10 mouse cellular contexts compared by ENCODE assay signal in genomic region chr6:90329953-90330352, GRCm38 (mm10). TPM values are rescaled to one million over a fixed set of nuclear protein-coding genes. Genes with fewer than 3 reads are reported as not detected.
DNase-seq lines count a peak whose midpoint lies in the region; ATAC-seq and TF ChIP-seq lines count a peak whose summit lies in the region.
"Had no signal": no experiment of that assay in that cellular context is flagged by ENCODE, and none has a peak within 500 bp of the region (broad histone marks: within the 10 kb centered on the region; RNA-seq: fewer than 3 reads in every experiment).

No protein-coding gene starts in this region.

- WGBS in liver, postnatal 0 days (ENCODE audit: insufficient replicate concordance), result 35% methylated on average over 1 of the region's 1 CpGs
- WGBS in midbrain, postnatal 0 days, result 31% methylated on average over 1 of the region's 1 CpGs
- WGBS in liver, embryonic 12.5 days (ENCODE audit: insufficient replicate concordance), result 48% methylated on average over 1 of the region's 1 CpGs

- no peak for ATAC-seq in liver, postnatal 0 days
- no peak for ATAC-seq in midbrain, postnatal 0 days (ENCODE audit: low FRiP score)
- no peak for ATAC-seq in liver, embryonic 12.5 days
- no peak for ATAC-seq in erythroblast, adult 5-6 weeks (replicated peaks; ENCODE audit: low FRiP score, poor library complexity, severe bottlenecking)

- H3K27ac ChIP-seq in liver, postnatal 0 days (ENCODE audit: low read depth), result no peak overlapping the region
- no peak overlapping the region for H3K27ac ChIP-seq in midbrain, postnatal 0 days (ENCODE audit: low read depth, low read length)
- no peak overlapping the region for H3K27ac ChIP-seq in liver, embryonic 12.5 days
- H3K27ac ChIP-seq: liver, embryonic 15.5 days had no signal

- no peak for TF ChIP-seq EP300 in liver, postnatal 0 days (IDR thresholded peaks at IDR 0.05; ENCODE audit: low read depth)

- no peaks in the 10 kb centered on the region for H3K9me3 ChIP-seq in liver, postnatal 0 days (ENCODE audit: low read length)
- H3K9me3 ChIP-seq in midbrain, postnatal 0 days (ENCODE audit: low read length), result no peaks in the 10 kb centered on the region
- H3K9me3 ChIP-seq in liver, embryonic 12.5 days (replicated peaks), result no peaks in the 10 kb centered on the region
- H3K9me3 ChIP-seq: liver, embryonic 15.5 days had no signal

- DNase-seq in liver, postnatal 0 days, result peak; percentile 20
- DNase-seq in liver, result no peak
- peak; percentile 82 for DNase-seq in cerebellum, adult 11-12 months
- DNase-seq in gastrocnemius, adult 18-20 months (ENCODE audit: low spot score), result peak; percentile 39
- DNase-seq in layer of hippocampus, adult 18-20 months (ENCODE audit: low spot score in 2 of 2), result peak; percentile 74 to 83
- peak; percentile 86 for DNase-seq in midbrain, postnatal 0 days (ENCODE audit: low spot score)

- no peaks in the 10 kb centered on the region for H3K36me3 ChIP-seq in liver, postnatal 0 days (replicated peaks; ENCODE audit: insufficient read depth, low read length)
- no peaks in the 10 kb centered on the region for H3K36me3 ChIP-seq in midbrain, postnatal 0 days (ENCODE audit: insufficient read depth, low read length)
- H3K36me3 ChIP-seq in liver, embryonic 12.5 days, result no peaks in the 10 kb centered on the region
- H3K36me3 ChIP-seq: liver, embryonic 15.5 days had no signal

- no peak overlapping the region for H3K4me3 ChIP-seq in liver, postnatal 0 days (ENCODE audit: low read depth, low read length)
- no peak overlapping the region for H3K4me3 ChIP-seq in midbrain, postnatal 0 days (ENCODE audit: low read depth, low read length)
- H3K4me3 ChIP-seq in liver, embryonic 12.5 days, result no peak overlapping the region
- H3K4me3 ChIP-seq: liver, embryonic 15.5 days had no signal

- TF ChIP-seq CTCF in liver, postnatal 0 days (IDR thresholded peaks at IDR 0.05; ENCODE audit: low read depth), result no peak
- TF ChIP-seq CTCF in midbrain, postnatal 0 days (IDR thresholded peaks at IDR 0.05), result peak; percentile 7; the same call in 1 of the 2 replicates

- no peak overlapping the region for H3K4me2 ChIP-seq in liver, postnatal 0 days (ENCODE audit: low read depth, low read length)
- H3K4me2 ChIP-seq in midbrain, postnatal 0 days (ENCODE audit: low read depth, low read length, poor library complexity, severe bottlenecking), result no peak overlapping the region
- no peak overlapping the region for H3K4me2 ChIP-seq in liver, embryonic 12.5 days
- H3K4me2 ChIP-seq: liver, embryonic 15.5 days had no signal

- no peaks in the 10 kb centered on the region for H3K27me3 ChIP-seq in liver, postnatal 0 days (ENCODE audit: insufficient read depth, low read length)
- H3K27me3 ChIP-seq in midbrain, postnatal 0 days (ENCODE audit: insufficient read depth, low read length), result peaks cover 4% of the 10 kb centered on the region; the same call in 1 of the 2 replicates
- H3K27me3 ChIP-seq in liver, embryonic 12.5 days (replicated peaks), result 0 out of 2 replicates have a peak, but pooled peaks cover 5% of the 10 kb centered on the region
- H3K27me3 ChIP-seq: liver, embryonic 15.5 days had no signal

- no peak overlapping the region for H3K9ac ChIP-seq in liver, postnatal 0 days (replicated peaks)
- H3K9ac ChIP-seq in midbrain, postnatal 0 days (replicated peaks; ENCODE audit: low read length, poor library complexity, severe bottlenecking), result no peak overlapping the region
- H3K9ac ChIP-seq in liver, embryonic 12.5 days, result no peak overlapping the region
- H3K9ac ChIP-seq: liver, embryonic 15.5 days had no signal

- H3K4me1 ChIP-seq in liver, postnatal 0 days (ENCODE audit: insufficient read depth), result 0 out of 2 replicates have a peak, but pooled peaks cover 5% of the 10 kb centered on the region
- no peaks in the 10 kb centered on the region for H3K4me1 ChIP-seq in midbrain, postnatal 0 days (ENCODE audit: insufficient read depth, low read length)
- no peaks in the 10 kb centered on the region for H3K4me1 ChIP-seq in liver, embryonic 12.5 days
- H3K4me1 ChIP-seq: liver, embryonic 15.5 days had no signal

RNA-seq across cellular contexts. Expression of gene Uroc1, which starts 3.1 kb away (rescaled TPM):
- 48.6 and 51.0 TPM in 2 replicates for polyA plus RNA-seq in liver, postnatal 0 days (2015; fragmentation: Nextera tagmentation; extraction: Ambion mirVana)
- total RNA-seq in gastrocnemius, adult 18-20 months (2021), result under 1 TPM in 1 of 2 experiments, not detected in 1; 0.12 TPM
- total RNA-seq in layer of hippocampus, adult 18-20 months (2021), result not detected
- not detected in 2 replicates for total RNA-seq in midbrain, postnatal 0 days (2014; rRNA removed)
- polyA plus RNA-seq in midbrain, postnatal 0 days (2015; fragmentation: Nextera tagmentation; extraction: Ambion mirVana), result not detected in 2 replicates
- polyA plus RNA-seq in liver, embryonic 12.5 days (2016; fragmentation: Nextera tagmentation; extraction: Ambion mirVana), result 3.9 TPM in 2 replicates
- total RNA-seq in erythroblast, adult 5-6 weeks (2015; ENCODE audit: low replicate concordance), result not detected in 2 replicates
- total RNA-seq in erythroblast, adult 5-6 weeks (2017; ENCODE audit: low replicate concordance), result not detected in 2 replicates
- polyA plus RNA-seq: stomach, embryonic 14.5 days had no signal

RNA-seq across cellular contexts. Expression of gene Chst13, which starts 5.0 kb away (rescaled TPM):
- 10.3 and 14.0 TPM in 2 replicates for polyA plus RNA-seq in liver, postnatal 0 days (2015; fragmentation: Nextera tagmentation; extraction: Ambion mirVana)
- total RNA-seq in gastrocnemius, adult 18-20 months (2021), result not detected
- total RNA-seq in layer of hippocampus, adult 18-20 months (2021), result not detected
- not detected in 2 replicates for total RNA-seq in midbrain, postnatal 0 days (2014; rRNA removed)
- polyA plus RNA-seq in midbrain, postnatal 0 days (2015; fragmentation: Nextera tagmentation; extraction: Ambion mirVana), result 0.44 TPM in 1 of 2 replicates, not detected in the other
- polyA plus RNA-seq in liver, embryonic 12.5 days (2016; fragmentation: Nextera tagmentation; extraction: Ambion mirVana), result 14.5 and 16.7 TPM in 2 replicates
- 3.6 and 10.6 TPM in 2 replicates for total RNA-seq in erythroblast, adult 5-6 weeks (2015; ENCODE audit: low replicate concordance)
- total RNA-seq in erythroblast, adult 5-6 weeks (2017; ENCODE audit: low replicate concordance), result 1.4 and 4.7 TPM in 2 replicates

RNA-seq across cellular contexts. Expression of gene BC048671, which starts 28.9 kb away (rescaled TPM):
- polyA plus RNA-seq in liver, postnatal 0 days (2015; fragmentation: Nextera tagmentation; extraction: Ambion mirVana), result not detected in 2 replicates
- total RNA-seq in gastrocnemius, adult 18-20 months (2021), result not detected
- total RNA-seq in layer of hippocampus, adult 18-20 months (2021), result not detected
- total RNA-seq in midbrain, postnatal 0 days (2014; rRNA removed), result not detected in 2 replicates
- polyA plus RNA-seq in midbrain, postnatal 0 days (2015; fragmentation: Nextera tagmentation; extraction: Ambion mirVana), result not detected in 2 replicates
- not detected in 2 replicates for polyA plus RNA-seq in liver, embryonic 12.5 days (2016; fragmentation: Nextera tagmentation; extraction: Ambion mirVana)
- not detected in 2 replicates for total RNA-seq in erythroblast, adult 5-6 weeks (2015; ENCODE audit: low replicate concordance)
- total RNA-seq in erythroblast, adult 5-6 weeks (2017; ENCODE audit: low replicate concordance), result not detected in 2 replicates
- polyA plus RNA-seq: stomach, embryonic 14.5 days had no signal

RNA-seq across cellular contexts. Expression of gene Zxdc, which starts 39.3 kb away (rescaled TPM):
- 2.1 and 2.8 TPM in 2 replicates for polyA plus RNA-seq in liver, postnatal 0 days (2015; fragmentation: Nextera tagmentation; extraction: Ambion mirVana)
- 10 to 100 TPM; 13.7 to 13.9 TPM for total RNA-seq in gastrocnemius, adult 18-20 months (2021)
- total RNA-seq in layer of hippocampus, adult 18-20 months (2021), result 10 to 100 TPM; 28.4 to 28.5 TPM
- 38.7 and 46.3 TPM in 2 replicates for total RNA-seq in midbrain, postnatal 0 days (2014; rRNA removed)
- polyA plus RNA-seq in midbrain, postnatal 0 days (2015; fragmentation: Nextera tagmentation; extraction: Ambion mirVana), result 6.5 and 6.9 TPM in 2 replicates
- polyA plus RNA-seq in liver, embryonic 12.5 days (2016; fragmentation: Nextera tagmentation; extraction: Ambion mirVana), result 5.6 and 7.9 TPM in 2 replicates
- total RNA-seq in erythroblast, adult 5-6 weeks (2015; ENCODE audit: low replicate concordance), result 2.7 and 3.1 TPM in 2 replicates
- 3.5 and 4.5 TPM in 2 replicates for total RNA-seq in erythroblast, adult 5-6 weeks (2017; ENCODE audit: low replicate concordance)
